Mouse (Mus musculus) layer of hippocampus, adult 9-11 months (tissue): ENCODE measurements at regions not wholly inside any gene's neighbourhood (a gene's known extent, or its start where the extent isn't known, plus 50 kb on each side); places are given as distances from the start of the nearest gene placed in this dataset.

Experiments used
- DNase-seq: peaks from one replicate; pipeline ENCODE4 v3.0.0; 2022

DNA sequence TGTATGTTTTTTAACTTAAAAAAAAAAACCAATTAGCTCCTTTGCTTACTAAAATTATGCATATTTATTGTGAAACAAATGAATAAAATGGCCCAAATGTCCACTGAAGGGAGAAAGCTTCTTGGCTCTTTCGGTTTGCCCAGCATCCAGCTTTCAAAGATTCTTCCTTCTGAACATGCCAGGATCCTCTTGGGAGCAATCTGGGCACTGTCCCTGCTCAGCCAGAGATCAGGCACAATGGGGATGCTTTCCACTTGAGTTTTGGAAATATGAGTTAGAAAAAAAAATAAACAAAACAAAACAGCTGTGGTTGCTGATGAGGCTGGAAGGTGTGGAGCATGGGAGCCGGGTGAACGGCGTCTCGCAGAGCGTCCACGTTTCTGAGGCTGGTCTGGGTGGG is 180.3 kb upstream of the Foxn2 start:
- no peak for DNase-seq

DNA sequence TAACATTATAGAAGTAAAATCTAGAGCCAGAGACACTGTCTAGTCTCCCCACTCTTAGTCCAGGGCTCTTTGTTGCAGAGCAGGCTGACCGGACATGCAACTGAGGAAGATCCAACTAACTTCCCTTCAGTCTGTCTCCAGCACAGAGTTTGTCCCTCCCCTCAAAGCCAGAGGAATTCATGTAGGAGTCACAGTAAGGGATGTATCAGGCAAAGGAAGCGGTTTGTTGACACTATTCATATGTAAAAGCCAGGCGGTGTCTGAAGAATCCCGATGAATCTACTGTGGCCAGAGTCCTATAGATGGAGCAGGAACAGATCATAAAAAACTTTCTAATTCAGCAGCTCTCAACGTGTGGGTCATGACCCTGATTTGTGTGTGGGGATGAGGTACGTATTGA is 179.7 kb upstream of the Foxn2 start:
- no peak for DNase-seq

DNA sequence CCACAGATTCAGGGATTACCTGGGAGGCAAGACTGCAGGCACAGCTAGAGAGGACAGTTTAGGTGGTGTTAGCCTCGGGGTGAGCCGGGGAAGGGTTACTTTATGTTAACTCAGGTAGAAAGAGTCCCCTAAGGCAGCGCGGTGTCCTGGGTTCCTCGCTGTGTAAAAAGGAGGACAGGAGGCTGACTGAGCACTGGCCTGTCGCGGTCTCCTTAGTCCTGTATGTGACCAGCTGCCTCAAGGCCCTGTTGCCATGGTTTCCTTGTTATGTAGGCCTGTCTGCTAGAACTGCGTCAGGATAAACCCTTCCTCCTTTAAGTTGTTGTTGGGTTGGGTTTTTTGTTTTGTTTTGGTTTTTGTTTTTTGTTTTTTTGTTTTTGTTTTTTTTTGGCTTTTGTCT is 179.0 kb upstream of the Foxn2 start:
- no peak for DNase-seq

DNA sequence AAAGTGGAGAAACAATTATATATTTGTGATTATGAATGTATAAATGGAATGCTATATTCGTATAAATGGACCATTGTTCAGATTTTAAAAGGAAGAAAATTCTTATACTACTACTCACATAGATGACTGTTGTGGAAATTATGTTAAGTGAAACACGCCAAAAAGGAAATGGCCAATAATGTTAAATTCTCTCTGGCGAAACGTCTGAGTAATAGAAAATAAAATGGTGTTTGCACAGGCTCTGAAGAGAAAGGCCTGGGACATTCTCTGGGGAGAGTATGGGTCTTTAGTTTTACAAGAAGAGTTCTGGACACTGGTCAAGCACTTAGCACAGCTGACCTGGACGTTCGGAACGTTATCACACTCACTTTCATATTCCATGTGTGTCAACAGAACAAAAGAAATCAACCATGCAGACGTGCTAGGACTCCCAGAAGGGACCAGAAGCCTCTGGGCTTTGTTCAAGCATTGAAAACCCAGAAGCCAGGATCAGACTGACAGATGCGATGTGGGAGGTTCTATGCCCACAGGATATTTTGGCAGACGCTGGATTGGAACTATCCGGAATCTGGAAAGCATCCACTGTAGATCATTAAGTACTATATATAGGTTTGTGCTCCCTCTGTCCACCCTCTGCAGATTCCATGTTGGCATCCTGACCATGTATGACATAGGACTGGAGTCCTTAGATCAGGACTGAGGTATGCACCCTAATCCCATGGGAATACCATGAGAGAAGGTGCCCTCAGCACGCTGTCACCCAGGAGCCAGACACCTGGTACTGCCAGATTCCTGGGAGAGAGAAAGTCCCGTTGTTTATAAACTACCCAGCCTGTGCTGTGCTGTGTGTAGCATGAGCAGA is 178.0 kb upstream of the Foxn2 start:
- DNase-seq: peak; percentile 87

DNA sequence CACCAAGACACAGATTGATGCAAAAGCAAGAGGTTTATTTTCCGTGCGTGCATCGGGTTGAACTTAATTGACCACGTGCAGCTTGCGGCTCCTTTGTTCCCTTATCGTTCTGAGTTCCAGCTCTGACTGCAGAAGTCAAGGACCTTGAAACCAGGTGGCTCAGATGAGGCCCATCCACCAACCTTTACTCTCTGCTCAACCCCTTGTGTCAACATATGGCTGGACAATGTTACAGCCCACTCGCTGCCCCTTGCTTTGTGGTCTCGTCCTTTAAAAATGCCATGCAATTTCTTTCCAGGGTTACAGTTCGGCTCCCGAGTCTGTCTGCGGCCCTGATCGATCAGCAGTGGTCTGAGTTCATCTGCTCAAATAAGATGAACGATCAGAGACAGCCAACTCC is 175.2 kb upstream of the Foxn2 start:
- no peak for DNase-seq

DNA sequence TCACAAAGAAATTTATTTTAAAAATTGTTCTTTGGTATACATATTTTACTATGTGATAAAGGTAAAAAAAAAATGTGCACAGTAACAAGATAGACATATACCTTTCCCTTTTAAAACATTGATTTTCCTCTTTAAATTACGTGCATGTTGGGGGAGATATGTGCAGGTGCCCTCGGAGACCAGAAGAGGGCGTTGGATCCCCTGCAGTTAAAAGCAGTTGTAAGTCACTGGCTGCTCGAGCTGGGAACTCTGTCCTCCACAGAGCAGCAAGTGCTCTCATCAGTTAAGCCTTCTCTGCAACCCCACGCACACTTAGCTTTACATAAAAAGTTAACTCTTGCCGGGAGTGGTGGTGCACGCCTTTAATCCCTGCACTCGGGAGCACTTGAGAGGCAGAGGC is 172.3 kb upstream of the Foxn2 start:
- DNase-seq: no peak

DNA sequence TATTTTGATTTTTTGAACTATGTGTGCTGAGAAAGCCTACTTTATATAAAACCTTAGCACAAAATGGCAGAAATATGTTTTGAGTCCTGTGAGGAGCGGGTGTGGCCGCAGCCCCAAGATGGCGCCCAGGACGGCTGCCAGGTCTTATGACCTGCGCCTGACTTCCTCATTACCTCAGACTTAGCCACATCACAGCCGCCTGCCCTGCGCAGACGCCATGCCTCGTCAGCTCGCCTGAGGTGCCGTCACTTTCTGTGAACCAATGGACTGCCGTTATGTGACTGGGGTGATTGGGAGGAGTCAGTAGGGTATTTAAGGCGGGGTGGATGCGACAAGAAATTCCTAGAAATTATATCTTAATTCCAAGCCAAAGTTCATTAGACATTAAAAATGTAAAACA is 171.7 kb upstream of the Foxn2 start:
- DNase-seq: no peak

DNA sequence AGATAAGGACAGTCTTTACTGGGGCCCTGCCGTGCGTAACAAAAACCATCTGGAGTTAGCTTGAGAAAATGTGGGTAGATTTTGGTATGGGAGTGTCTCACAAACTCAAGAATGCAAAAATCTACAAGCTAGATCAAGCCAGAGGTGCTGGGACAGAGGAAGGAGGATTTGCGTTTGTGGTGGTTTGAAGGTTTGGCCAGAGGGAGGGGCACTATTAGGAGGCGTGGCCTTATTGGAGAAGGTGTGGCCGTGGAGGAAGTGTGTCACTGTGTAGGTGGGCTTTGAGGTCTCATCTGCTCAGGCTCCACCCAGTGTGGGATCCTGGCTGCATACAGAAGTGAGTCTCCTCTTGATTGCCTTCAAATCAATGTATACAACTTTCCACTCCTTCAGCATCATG is 169.6 kb upstream of the Foxn2 start:
- no peak for DNase-seq

DNA sequence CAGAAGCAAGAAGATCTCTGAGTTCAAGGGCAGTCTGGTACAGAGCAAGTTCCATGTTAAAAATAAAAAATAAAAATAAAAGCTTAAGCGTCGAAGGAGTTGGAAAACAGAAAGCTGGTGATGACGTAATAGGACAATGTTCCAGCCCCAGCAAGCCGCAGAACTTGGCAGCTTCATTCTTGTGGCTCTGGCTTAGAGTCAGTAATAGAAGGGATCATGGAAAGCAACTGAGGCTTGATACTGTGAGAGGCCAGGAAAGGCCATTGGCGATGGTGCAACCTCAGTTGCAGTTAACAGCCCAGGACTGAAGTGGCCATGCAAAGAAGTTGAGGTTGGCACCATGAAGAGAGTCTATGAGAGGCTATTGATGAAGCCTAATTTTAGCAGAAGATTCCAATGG is 168.3 kb upstream of the Foxn2 start:
- no peak for DNase-seq

DNA sequence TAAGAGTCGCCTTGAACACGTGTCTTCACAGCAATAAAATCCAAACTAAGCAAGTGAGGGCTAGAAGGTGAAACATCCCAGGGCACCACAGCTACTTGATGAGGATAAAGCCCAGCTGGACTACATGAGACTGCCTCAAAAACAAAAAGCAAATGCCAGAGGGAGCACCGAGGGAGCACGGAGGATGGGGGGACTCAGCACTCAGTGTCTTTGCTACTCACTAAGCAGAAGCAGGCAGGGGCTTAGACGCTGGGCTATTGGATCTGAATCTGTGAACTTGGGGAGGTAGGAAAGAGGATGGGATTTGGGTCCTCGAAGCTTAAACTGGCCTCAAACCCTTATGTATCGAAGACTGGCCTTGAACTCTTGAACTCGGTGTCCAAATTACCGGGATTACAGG is 167.0 kb upstream of the Foxn2 start:
- no peak for DNase-seq

DNA sequence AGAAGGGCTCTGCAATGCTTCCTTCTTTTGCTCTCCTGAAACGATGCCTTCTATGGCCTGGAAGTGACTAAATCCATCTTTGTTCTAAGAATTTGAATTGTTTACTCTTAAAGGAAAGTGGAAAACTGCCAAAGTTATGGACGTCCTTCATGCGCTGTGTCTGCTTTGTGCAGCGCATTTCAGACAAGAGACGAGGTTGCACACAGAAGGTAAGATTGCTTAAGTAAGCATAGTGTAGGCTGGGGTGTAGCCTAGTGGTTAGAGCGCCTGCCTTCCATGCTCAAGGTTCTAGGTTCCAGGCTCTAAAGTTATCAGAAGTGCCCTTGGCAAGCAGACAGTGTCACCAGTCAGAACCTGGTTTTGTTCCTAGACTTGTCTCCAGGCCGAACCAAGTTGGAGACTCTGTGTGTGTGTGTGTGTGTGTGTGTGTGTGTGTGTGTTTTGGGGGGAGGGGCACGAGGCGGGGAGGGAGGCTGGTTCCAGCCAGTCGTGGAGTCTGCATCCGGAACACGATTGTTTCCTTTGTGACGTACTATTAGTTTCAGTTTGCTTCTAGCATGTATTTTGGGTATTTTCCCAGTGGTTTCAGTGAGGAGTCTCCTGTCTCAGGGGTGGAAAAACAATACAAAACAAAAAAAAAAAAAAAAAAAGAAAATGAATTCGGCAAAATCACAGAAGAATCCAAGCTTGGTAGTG is 166.4 kb upstream of the Foxn2 start:
- DNase-seq: no peak

DNA sequence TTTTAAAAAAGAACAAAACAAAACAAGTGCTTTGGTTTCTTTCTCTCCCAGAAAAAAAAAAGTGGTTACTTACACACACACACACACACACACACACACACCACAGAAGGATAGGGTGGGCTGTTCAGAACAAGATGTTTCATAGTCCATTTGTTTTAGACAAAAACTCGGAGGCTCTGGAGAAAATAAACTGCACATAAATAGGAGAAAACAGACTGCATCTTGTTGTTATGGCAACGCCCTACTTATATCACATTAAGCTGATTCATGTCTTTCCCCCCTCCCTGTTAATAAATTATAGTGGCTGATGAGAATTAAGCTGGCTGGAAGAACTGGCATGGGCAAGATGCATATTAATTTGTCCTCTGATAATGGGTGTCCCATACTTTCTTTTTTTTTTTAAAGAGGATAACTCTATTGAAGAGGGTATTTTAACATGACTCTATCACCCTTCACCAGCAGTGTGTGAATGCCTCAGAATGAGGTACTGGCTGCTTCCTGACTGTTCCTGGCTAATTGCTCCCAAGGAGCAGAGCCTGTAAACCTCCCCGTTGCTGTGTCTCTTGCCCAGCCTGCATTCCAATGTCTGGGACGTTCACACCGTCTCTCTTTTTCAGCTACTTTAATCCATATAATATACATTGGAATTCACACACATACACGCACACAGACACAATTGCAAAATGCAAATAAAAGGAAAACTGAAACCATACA is 165.6 kb upstream of the Foxn2 start:
- peak; percentile 55 for DNase-seq

DNA sequence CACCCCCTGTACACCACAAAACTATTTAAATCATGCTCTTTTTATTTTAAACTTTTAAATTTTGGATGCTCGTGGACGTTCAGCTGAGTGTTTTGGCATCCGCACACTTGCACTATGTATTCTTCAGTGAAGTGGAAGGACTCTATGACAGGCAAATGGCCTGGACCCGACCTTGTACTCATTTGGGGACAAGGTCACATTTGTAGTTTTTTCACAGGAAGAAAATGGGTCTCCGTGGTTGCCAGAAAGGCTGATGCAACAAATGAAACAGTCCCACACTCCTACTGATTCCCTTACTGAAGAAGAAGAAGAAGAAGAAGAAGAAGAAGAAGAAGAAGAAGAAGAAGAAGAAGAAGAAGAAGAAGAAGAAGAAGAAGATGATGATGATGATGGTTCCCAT is 160.9 kb upstream of the Foxn2 start:
- no peak for DNase-seq

DNA sequence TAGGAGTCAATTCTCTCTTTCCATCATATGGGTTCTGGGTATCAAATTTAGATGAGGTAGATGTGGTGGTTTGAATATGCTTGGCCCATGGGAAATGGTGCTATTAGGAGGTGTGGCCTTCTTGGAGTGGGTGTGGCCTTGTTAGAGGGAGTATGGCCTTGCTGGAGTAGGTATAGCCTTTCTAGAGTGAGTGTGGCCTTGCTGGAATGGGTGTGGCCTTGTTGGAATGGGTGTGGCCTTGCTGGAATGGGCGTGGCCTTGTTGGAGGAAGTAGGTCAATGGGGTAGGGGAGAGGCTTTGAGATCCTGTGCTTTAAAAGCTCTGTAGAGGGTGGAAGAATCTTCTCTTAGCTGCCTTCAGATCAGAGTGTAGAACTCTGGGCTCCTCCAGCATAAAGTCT is 157.8 kb upstream of the Foxn2 start:
- DNase-seq: no peak

DNA sequence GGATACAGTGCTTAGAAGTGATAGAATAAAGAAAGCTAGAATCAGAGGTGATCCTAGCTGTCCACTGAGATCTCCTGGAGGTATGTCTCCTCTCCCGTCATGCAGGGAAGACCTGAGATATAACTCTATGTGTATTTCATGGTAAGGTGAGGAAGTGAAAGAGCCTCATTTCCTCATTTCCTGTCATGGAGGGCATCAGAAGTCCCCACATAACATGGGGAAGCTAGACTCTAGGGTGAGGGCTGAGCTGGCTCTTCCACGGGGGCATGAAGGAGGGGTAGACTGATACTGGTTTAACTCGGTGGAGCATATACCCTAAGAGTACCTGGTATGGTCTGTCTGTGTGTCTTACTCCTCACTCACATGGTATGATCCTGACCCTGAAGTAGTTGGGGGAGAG is 156.0 kb upstream of the Foxn2 start:
- DNase-seq: no peak

DNA sequence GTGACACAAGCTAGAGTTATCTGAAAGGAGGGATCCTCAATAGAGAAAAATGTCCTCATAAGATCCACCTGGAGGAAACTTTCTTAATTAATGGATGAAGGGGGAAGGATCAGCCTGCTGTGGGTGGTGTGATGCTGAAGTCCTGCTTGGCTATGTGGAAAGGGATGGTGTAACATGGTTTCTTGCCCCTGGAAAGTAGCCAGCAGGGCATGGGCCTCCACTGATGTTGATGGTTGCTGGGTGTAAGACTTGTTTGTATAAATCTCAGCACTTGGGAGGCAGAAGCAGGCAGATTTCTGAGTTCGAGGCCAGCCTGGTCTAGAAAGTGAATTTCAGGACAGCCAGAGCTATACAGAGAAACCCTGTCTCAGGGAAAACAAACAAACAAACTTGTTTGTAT is 152.7 kb upstream of the Foxn2 start:
- no peak for DNase-seq

DNA sequence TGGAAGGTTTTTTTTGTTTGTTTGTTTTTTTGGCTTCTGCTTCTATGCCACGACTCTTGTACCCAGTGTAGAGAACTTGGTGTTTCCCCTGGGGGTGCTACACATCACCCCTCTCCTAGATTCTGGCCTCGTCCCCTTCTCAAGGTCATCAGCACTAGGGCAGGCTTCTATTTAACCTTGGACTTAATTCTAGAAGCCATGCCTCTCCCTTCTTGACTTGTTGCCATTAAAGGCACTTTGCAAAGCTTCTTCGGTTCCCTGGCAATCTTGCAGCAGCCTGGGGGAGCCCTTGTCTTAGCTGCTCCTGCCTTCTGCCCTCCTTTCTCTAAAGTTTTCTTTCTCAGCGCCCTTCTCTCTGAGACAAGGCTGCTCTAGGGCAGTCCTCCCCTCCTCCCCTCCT is 143.0 kb upstream of the Foxn2 start:
- DNase-seq: no peak

DNA sequence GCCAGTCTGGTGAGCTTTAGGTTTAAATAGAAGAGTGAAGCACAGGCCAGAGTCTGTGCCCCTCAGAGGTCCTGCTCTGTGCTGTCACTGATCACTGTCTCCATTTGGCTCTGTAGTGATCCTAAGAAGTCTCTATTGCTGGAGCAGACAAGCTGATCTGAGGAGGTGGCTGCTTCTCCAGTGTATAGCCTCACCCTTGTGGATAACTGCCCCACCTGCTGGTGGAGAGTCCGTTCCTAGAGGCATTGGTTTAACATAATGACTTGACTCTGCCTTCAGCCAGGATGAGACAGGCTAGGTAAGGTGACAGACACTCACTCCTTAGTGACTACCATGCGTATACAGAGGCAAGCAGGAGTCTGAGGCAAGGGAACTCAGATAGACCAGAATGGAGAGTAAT is 136.5 kb upstream of the Foxn2 start:
- DNase-seq: no peak

DNA sequence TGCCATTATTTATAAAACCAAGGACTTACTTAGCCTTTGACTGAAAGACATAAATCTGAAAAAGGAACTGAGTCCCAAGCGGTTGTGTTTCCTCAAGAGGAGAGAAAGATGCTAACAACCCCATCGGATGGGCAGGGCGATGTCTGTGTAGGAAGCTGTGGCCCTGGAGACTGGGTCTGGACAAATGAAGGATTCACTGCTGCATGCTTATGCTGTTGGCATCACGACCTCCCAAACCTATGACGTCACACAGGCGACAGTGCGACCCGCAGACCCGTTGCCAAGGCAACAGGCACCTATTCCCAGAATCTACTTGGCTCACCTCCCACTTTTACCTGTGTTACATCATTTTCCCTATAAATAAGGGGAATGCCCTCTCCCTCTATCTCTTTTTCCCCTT is 135.3 kb upstream of the Foxn2 start:
- no peak for DNase-seq

DNA sequence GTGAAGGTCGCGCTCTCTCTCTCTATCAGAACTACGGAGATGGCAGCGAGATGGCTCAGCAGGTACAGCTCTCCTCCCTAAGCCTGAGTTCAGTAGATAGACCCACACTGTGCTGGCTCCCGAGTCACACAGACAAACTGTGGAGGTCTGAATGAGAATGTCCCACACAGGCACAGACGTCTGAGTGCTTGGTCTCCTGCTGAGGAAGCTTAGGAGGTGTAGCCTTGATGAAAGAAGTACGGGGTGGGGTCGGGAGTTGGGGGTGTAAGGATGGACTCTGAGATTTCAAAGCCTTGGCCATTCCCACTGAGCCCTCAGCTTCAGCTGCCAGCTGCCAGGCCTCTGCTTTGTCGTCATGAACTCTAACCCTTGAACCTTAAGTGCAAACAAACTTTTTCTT is 134.2 kb upstream of the Foxn2 start:
- DNase-seq: no peak

DNA sequence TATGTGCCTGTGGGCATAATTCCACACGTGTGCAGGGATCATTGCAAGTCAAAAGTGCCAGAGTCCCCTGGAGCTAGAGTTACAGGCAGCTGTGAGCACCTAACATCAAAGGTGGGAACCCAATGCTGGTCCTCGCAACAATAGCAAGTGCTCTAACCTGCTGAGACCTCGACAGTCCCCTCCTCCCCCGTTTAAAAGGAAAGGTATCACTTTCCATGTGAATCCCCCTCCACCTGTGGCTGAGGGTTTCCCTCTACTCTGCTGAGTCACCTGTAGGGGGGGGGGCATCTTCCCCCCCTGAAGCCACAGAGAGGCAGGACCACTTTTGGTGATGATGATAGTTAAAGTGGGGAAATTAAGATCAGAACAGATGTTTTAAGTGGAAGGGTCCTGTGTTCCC is 133.4 kb upstream of the Foxn2 start:
- no peak for DNase-seq

DNA sequence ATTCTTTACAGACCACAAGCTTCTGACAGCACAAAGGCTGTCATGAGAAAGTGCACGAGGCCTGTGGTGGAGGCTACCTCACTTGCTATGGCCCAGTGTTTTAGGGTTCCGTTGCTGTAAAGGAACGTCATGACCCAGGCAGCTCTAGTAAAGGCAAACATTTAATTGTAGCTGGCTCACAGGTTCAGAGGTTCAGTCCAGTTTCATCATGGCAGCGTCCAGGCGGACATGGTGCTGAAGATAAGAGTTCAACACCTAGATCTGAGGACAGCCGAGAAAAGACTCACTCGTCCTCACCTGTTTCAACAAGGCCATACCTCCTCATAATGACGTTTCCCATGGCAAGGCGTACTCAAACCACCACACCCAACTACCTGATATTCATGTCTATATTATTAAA is 132.7 kb upstream of the Foxn2 start:
- no peak for DNase-seq

DNA sequence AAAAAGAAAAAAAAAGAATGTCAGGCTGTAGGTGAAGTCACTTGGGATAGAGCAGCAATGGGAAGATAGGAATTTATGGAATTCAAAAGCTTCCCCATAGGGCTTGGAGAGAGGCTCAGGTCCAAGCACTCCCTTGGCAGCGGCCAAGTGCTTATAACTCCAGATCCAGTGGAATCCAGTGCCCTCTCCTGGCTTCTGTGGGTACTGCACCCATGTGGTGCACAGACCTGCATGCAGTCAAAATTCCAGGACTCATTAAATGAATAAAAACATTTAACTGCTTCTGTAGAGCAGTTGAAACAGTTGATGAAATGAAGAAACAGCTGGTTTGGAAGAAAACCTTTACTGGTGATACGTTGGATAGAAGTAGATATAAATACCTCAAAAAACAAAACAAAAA is 127.6 kb upstream of the Foxn2 start:
- DNase-seq: no peak
